Mouse (Mus musculus) erythroblast, embryonic 14.5 days (primary cell): ENCODE results near the gene Arhgap18. TPM values are rescaled to one million over a fixed set of nuclear protein-coding genes. Genes with fewer than 3 reads are reported as not detected.

Experiments
- H3K27me3 ChIP-seq: 2 replicates; pipeline ENCODE4 v1.6.1; 2012; ENCODE audit warnings: inconsistent platforms; ENCODE audit not compliant: control insufficient read depth
- H3K36me3 ChIP-seq: 2 replicates; pipeline ENCODE4 v1.6.1; 2012; ENCODE audit warnings: mild to moderate bottlenecking, inconsistent platforms; ENCODE audit not compliant: control insufficient read depth
- H3K4me1 ChIP-seq: 2 replicates; pipeline ENCODE4 v1.6.1; 2012; ENCODE audit warnings: inconsistent platforms; ENCODE audit not compliant: control insufficient read depth
- H3K4me3 ChIP-seq: replicated peaks from 2 replicates; pipeline ENCODE3; 2012; ENCODE audit warnings: moderate library complexity, mild to moderate bottlenecking, inconsistent platforms
- H3K9me3 ChIP-seq: 2 replicates; pipeline ENCODE4 v1.6.1; 2012; ENCODE audit warnings: low read length, inconsistent platforms, mixed read lengths; ENCODE audit not compliant: control insufficient read depth
- GATA1 ChIP-seq: IDR thresholded peaks from 2 replicates; pipeline ENCODE4 v1.6.1; 2012; ENCODE audit warnings: low read length, inconsistent platforms, mixed read lengths
- TAL1 ChIP-seq: IDR thresholded peaks from 3 replicates; pipeline ENCODE4 v1.6.1; 2012; ENCODE audit warnings: low read length, inconsistent platforms, mixed read lengths
- polyA plus RNA-seq: library from polyadenylated mRNA; stranded (reverse); fragments of >175 nt; gene quantifications from 2 replicates; pipeline ENCODE4 v1.2.3, GENCODE M21; 2012

Arhgap18 gene
- polyA plus RNA-seq, 1 experiment = 0.05 TPM

- Histone ChIP-seq H3K4me3 (peak overlapping the region; percentile 71), H3K4me1 (peaks cover 37% of the 10 kb centered on the region), H3K27me3 (no peaks in the 10 kb centered on the region), H3K9me3 (no peaks in the 10 kb centered on the region), H3K36me3 (no peaks in the 10 kb centered on the region)
- TF ChIP-seq TAL1 = no peak
- no peak for TF ChIP-seq GATA1
Measured at GRCm38 (mm10) chr10:26772624-26773540, 19.7 kb downstream of the Arhgap18 start.

GRCm38 (mm10) chr10:26773541-26773940 is 20.3 kb downstream of the Arhgap18 start:
- TF ChIP-seq TAL1 (no peak), GATA1 (no peak)
- Histone ChIP-seq H3K36me3 (no peaks in the 10 kb centered on the region), H3K4me3 (no peak overlapping the region), H3K9me3 (no peaks in the 10 kb centered on the region), H3K4me1 (peaks cover 37% of the 10 kb centered on the region), H3K27me3 (no peaks in the 10 kb centered on the region)

GRCm38 (mm10) chr10:26774266-26774665 is 21.0 kb downstream of the Arhgap18 start:
- Histone ChIP-seq H3K9me3 (no peaks in the 10 kb centered on the region), H3K4me3 (no peak overlapping the region), H3K27me3 (no peaks in the 10 kb centered on the region), H3K4me1 (peaks cover 34% of the 10 kb centered on the region), H3K36me3 (no peaks in the 10 kb centered on the region)
- TF ChIP-seq GATA1 = no peak
- TF ChIP-seq TAL1 = no peak

DNA sequence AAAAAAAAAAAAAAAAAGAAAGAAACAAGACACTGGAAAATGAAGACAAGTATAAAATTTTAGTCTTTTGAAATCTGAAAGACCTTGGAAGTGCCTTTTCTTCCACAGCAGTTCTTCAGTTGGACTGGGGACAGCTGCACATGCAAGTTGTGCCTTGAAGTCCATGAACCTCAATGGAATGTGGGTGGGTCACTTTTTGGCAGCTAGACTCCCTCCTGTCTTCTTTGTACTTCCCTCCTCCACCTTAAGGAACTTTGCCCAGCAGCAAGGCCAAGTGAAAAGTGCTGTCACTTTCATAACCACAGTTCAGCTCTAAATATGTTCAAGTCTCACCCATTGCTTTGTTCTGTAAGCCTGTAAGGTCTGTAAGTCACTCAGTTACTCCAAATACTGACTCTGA is 23.2 kb downstream of the Arhgap18 start:
- peaks cover 20% of the 10 kb centered on the region for H3K4me1 ChIP-seq
- H3K4me3 ChIP-seq = no peak overlapping the region

DNA sequence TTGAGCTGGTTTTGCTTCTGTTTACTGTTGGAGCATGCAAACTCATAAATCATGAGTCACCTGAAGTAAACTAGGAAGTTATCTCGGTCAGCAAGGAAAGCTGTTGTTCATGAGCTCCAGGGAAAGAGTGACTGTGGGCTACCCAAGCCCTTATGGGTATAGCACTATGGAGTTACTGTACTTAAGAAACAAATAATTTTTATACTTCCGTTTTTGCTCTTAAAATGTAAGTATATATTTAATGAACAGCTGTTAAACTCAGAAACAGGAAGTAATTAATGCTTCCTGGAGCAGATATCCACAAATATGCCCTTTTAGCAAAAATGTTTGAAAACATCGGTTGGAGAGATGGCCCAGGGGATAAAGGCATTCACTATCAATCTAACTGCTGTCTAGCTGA is 27.4 kb downstream of the Arhgap18 start:
- no peak for TF ChIP-seq GATA1
- TF ChIP-seq TAL1 = no peak
- Histone ChIP-seq H3K9me3 (no peaks in the 10 kb centered on the region), H3K4me1 (no peaks in the 10 kb centered on the region), H3K36me3 (no peaks in the 10 kb centered on the region), H3K27me3 (no peaks in the 10 kb centered on the region), H3K4me3 (no peak overlapping the region)

More for the DNA sequence above, 23.2 kb downstream of the Arhgap18 start:
- Histone ChIP-seq H3K36me3 (no peaks in the 10 kb centered on the region), H3K27me3 (no peaks in the 10 kb centered on the region), H3K9me3 (no peaks in the 10 kb centered on the region)
- TF ChIP-seq GATA1 = no peak
- TF ChIP-seq TAL1 = no peak

DNA sequence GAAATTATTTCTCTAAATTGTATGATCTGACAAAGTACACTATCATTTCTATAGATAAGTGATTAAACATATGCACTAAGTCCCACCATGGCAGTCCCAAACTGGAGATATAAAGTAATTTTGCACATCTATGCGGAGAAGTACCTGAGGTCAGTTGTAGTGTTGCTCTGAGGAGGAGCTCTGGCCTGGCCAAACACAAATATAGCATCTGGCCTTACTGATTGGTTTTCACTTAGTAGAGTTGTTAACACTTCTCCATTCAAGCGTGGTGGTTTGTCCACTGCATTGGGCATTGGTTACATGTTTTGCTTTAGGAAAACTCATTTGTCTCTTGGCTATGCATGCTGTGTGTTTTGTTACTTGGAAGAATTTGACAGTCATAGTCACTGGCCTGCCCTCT is 36.5 kb downstream of the Arhgap18 start:
- H3K4me1 ChIP-seq = no peaks in the 10 kb centered on the region
- no peaks in the 10 kb centered on the region for H3K36me3 ChIP-seq
- no peak overlapping the region for H3K4me3 ChIP-seq
- H3K27me3 ChIP-seq = no peaks in the 10 kb centered on the region
- TF ChIP-seq GATA1 (no peak), TAL1 (no peak)
- no peaks in the 10 kb centered on the region for H3K9me3 ChIP-seq

- Histone ChIP-seq H3K9me3 (no peaks in the 10 kb centered on the region), H3K4me1 (no peaks in the 10 kb centered on the region), H3K27me3 (no peaks in the 10 kb centered on the region), H3K36me3 (no peaks in the 10 kb centered on the region), H3K4me3 (no peak overlapping the region)
- no peak for TF ChIP-seq TAL1
- TF ChIP-seq GATA1 = no peak
Measured at GRCm38 (mm10) chr10:26791810-26792209, 38.6 kb downstream of the Arhgap18 start.

- Histone ChIP-seq H3K36me3 (no peaks in the 10 kb centered on the region), H3K27me3 (no peaks in the 10 kb centered on the region), H3K9me3 (no peaks in the 10 kb centered on the region), H3K4me1 (no peaks in the 10 kb centered on the region), H3K4me3 (no peak overlapping the region)
- TF ChIP-seq GATA1 (no peak), TAL1 (no peak)
Measured at GRCm38 (mm10) chr10:26793013-26793412, 39.8 kb downstream of the Arhgap18 start.

DNA sequence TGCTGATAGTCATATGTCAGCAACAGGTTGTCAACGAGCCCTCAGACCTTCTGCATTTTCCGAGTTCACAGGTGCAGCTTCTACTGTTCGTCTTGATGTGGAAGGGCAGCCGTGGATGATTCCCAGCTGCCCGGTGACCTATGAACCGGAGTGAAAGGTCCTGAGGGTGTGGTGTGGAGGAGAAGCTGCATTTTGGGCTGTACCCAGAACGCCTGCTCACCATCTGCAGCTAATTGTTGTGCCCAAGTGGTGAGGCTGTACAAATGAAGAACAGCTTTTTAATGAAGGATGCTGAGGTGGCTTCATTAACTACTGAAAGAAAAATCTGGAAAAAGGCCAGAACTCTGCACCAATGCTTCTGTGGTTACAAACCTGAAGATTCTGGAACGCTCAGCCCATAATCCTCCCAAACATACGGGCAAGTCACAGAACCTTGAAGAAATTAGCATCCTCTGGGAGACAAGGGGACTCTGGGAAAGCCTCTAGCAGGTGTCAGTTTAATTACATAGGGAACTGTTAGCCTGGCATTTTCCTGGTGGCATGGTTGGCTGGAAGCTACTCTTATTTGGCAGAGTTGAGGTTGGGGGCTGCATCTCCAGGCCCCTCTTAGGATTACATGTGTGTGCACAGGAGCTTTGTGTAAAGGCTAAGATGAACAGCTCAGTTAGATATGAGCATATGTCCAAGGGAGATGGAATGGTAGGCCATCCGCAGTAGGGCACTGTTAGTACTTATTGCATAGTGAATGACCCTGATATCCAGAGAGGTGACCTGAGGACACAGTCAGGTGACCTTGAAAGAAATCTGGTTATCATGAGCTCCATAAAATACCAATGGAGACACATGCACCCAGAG is 43.4 kb downstream of the Arhgap18 start:
- H3K4me3 ChIP-seq = no peak overlapping the region
- TF ChIP-seq GATA1 (no peak), TAL1 (no peak)
- H3K27me3 ChIP-seq = no peaks in the 10 kb centered on the region
- H3K9me3 ChIP-seq = no peaks in the 10 kb centered on the region
- no peaks in the 10 kb centered on the region for H3K36me3 ChIP-seq
- H3K4me1 ChIP-seq = peaks cover 8% of the 10 kb centered on the region
